Mouse (Mus musculus) G1E (cell line): ENCODE results near the gene Ctxn2. TPM values are rescaled to one million over a fixed set of nuclear protein-coding genes. Genes with fewer than 3 reads are reported as not detected.

ENCODE experiments used
- ATAC-seq: 2 replicates; pipeline ENCODE4 v1.8.0; 2016; ENCODE audit warnings: mild to moderate bottlenecking; ENCODE audit not compliant: insufficient number of reproducible peaks, poor library complexity, low FRiP score, severe bottlenecking; ENCODE audit errors: extremely low read depth
- DNase-seq: peaks from one replicate; pipeline ENCODE4 v3.0.0; 2012; ENCODE audit warnings: low spot score
- H3K27me3 ChIP-seq: 2 replicates; pipeline ENCODE4 v1.6.1; 2012; ENCODE audit warnings: mild to moderate bottlenecking, low read length, inconsistent platforms; ENCODE audit not compliant: insufficient read depth
- H3K36me3 ChIP-seq: replicated peaks from 2 replicates; pipeline ENCODE3; 2012; ENCODE audit warnings: mild to moderate bottlenecking, inconsistent platforms
- H3K4me1 ChIP-seq: 2 replicates; pipeline ENCODE4 v1.6.1; 2012; ENCODE audit warnings: low read depth, low read length, inconsistent platforms, mixed read lengths; ENCODE audit not compliant: insufficient read depth
- H3K4me3 ChIP-seq: 2 replicates; pipeline ENCODE4 v1.5.1; 2012; ENCODE audit warnings: low read depth, mild to moderate bottlenecking, inconsistent platforms, low read length, moderate library complexity, mixed read lengths
- H3K9me3 ChIP-seq: replicated peaks from 2 replicates; pipeline ENCODE4 v1.6.1; 2012; ENCODE audit warnings: inconsistent platforms
- CTCF ChIP-seq: IDR thresholded peaks from 2 replicates; pipeline ENCODE4 v1.5.1; 2012; ENCODE audit warnings: low read depth, low read length, inconsistent platforms, mixed read lengths
- GATA1 ChIP-seq: IDR thresholded peaks from 2 replicates; pipeline ENCODE4 v1.6.1; 2012; ENCODE audit warnings: borderline replicate concordance, low read length, inconsistent platforms, mixed read lengths
- GATA2 ChIP-seq: IDR thresholded peaks from 2 replicates; pipeline ENCODE4 v1.6.1; 2012; ENCODE audit warnings: low read depth, low read length, inconsistent platforms, borderline replicate concordance
- POLR2AphosphoS5 ChIP-seq: IDR thresholded peaks from 2 replicates; pipeline ENCODE4 v1.6.1; 2012; ENCODE audit warnings: low read depth, low read length, inconsistent platforms; ENCODE audit not compliant: insufficient replicate concordance
- TAL1 ChIP-seq: conservative IDR thresholded peaks from 2 replicates; pipeline ENCODE4 v1.6.1; 2012; ENCODE audit warnings: low read depth, low read length, inconsistent platforms, mixed read lengths
- polyA plus RNA-seq: library from polyadenylated mRNA; stranded (reverse); fragments of >175 nt; gene quantifications from 2 replicates; pipeline ENCODE4 v1.2.3, GENCODE M21; 2012
- total RNA-seq, 2 experiments: library from RNA; stranded (forward) in 1 of 2; stranded (reverse) in 1 of 2; fragments of 200-1000 nt in 1 of 2; fragments of >200 nt in 1 of 2; fragmentation: Nextera tagmentation in 1 of 2; gene quantifications; 2 replicates each; pipeline ENCODE4 v1.2.3; 2014 to 2017

The Ctxn2 gene
- total and polyA plus RNA-seq, 3 experiments, result not detected

GRCm38 (mm10) chr2:125152388-125152787 lies 15.9 kb downstream of the Ctxn2 start, which contains the start of gene Slc12a1:
TSS of gene Slc12a1 (plus strand) at chr2:125152505.
- Histone ChIP-seq H3K27me3 (no peaks in the 10 kb centered on the region), H3K4me3 (no peak within 1 kb of the TSS), H3K9me3 (no peaks in the 10 kb centered on the region), H3K4me1 (no peaks in the 10 kb centered on the region), H3K36me3 (no peaks in the 10 kb centered on the region)
- ATAC-seq (no peak), DNase-seq (no peak)
- no peak for TF ChIP-seq GATA2
- no peak for TF ChIP-seq CTCF
- no peak for TF ChIP-seq POLR2AphosphoS5
- TF ChIP-seq GATA1, result no peak
- no peak for TF ChIP-seq TAL1

- H3K36me3 ChIP-seq, result no peaks in the 10 kb centered on the region
- no peaks in the 10 kb centered on the region for H3K27me3 ChIP-seq
- H3K4me1 ChIP-seq, result no peaks in the 10 kb centered on the region
- ATAC-seq (no peak), DNase-seq (no peak)
- no peaks in the 10 kb centered on the region for H3K9me3 ChIP-seq
- H3K4me3 ChIP-seq, result no peak overlapping the region
- TF ChIP-seq GATA1, result no peak
- no peak for TF ChIP-seq GATA2
- no peak for TF ChIP-seq TAL1
- TF ChIP-seq POLR2AphosphoS5, result no peak
- TF ChIP-seq CTCF, result no peak
Measured at GRCm38 (mm10) chr2:125154294-125154693, 17.8 kb downstream of the Ctxn2 start.

GRCm38 (mm10) chr2:125155504-125155903 lies 19.0 kb downstream of the Ctxn2 start:
- Histone ChIP-seq H3K27me3 (no peaks in the 10 kb centered on the region), H3K9me3 (no peaks in the 10 kb centered on the region), H3K4me3 (no peak overlapping the region), H3K36me3 (no peaks in the 10 kb centered on the region), H3K4me1 (no peaks in the 10 kb centered on the region)
- TF ChIP-seq GATA1, result no peak
- no peak for TF ChIP-seq POLR2AphosphoS5
- TF ChIP-seq TAL1, result no peak
- no peak for TF ChIP-seq GATA2
- TF ChIP-seq CTCF, result no peak
- DNase-seq (no peak), ATAC-seq (no peak)

- H3K9me3 ChIP-seq, result no peaks in the 10 kb centered on the region
- no peak for DNase-seq
- no peak for TF ChIP-seq TAL1
- no peak for TF ChIP-seq GATA1
- no peak for TF ChIP-seq GATA2
- no peak for TF ChIP-seq CTCF
- no peak for TF ChIP-seq POLR2AphosphoS5
- H3K27me3 ChIP-seq, result no peaks in the 10 kb centered on the region
- H3K36me3 ChIP-seq, result no peaks in the 10 kb centered on the region
- ATAC-seq, result no peak
- no peak overlapping the region for H3K4me3 ChIP-seq
- no peaks in the 10 kb centered on the region for H3K4me1 ChIP-seq
Measured at GRCm38 (mm10) chr2:125162012-125162470, 25.5 kb downstream of the Ctxn2 start.

- no peaks in the 10 kb centered on the region for H3K27me3 ChIP-seq
- TF ChIP-seq CTCF, result no peak
- TF ChIP-seq GATA1, result no peak
- TF ChIP-seq TAL1, result no peak
- TF ChIP-seq POLR2AphosphoS5, result no peak
- no peak for TF ChIP-seq GATA2
- H3K36me3 ChIP-seq, result no peaks in the 10 kb centered on the region
- H3K4me3 ChIP-seq, result no peak overlapping the region
- ATAC-seq, result no peak
- DNase-seq, result no peak
- no peaks in the 10 kb centered on the region for H3K4me1 ChIP-seq
- no peaks in the 10 kb centered on the region for H3K9me3 ChIP-seq
Measured at GRCm38 (mm10) chr2:125178225-125178798, 41.8 kb downstream of the Ctxn2 start.

GRCm38 (mm10) chr2:125187904-125188303 lies 51.4 kb downstream of the Ctxn2 start:
- ATAC-seq, result no peak
- H3K4me3 ChIP-seq, result no peak overlapping the region
- no peak for TF ChIP-seq CTCF
- no peak for TF ChIP-seq GATA1
- TF ChIP-seq POLR2AphosphoS5, result no peak
- TF ChIP-seq TAL1, result no peak
- TF ChIP-seq GATA2, result no peak

GRCm38 (mm10) chr2:125189197-125189596 lies 52.7 kb downstream of the Ctxn2 start:
- TF ChIP-seq POLR2AphosphoS5 (no peak), GATA1 (no peak), CTCF (peak; percentile 92)
- Histone ChIP-seq H3K27me3 (no peaks in the 10 kb centered on the region; the same call in 1 of the 2 replicates), H3K9me3 (peaks cover 5% of the 10 kb centered on the region), H3K36me3 (no peaks in the 10 kb centered on the region), H3K4me3 (no peak overlapping the region), H3K4me1 (no peaks in the 10 kb centered on the region; the same call in 1 of the 2 replicates)
- peak; percentile 77 for ATAC-seq
- peak; percentile 13 for DNase-seq

More at GRCm38 (mm10) chr2:125187904-125188303, 51.4 kb downstream of the Ctxn2 start:
- H3K4me1 ChIP-seq, result no peaks in the 10 kb centered on the region; the same call in 1 of the 2 replicates
- no peaks in the 10 kb centered on the region; the same call in 1 of the 2 replicates for H3K27me3 ChIP-seq
- H3K9me3 ChIP-seq, result peaks cover 3% of the 10 kb centered on the region
- H3K36me3 ChIP-seq, result no peaks in the 10 kb centered on the region
- no peak for DNase-seq
